Mouse (Mus musculus): ENCODE measurements around the gene Oasl1.
"Not testable (repeated sequence)": the region's sequence is repeated elsewhere in the genome, so short reads cannot be mapped to it uniquely, and the experiment has no call there.

The Oasl1 gene

DNA sequence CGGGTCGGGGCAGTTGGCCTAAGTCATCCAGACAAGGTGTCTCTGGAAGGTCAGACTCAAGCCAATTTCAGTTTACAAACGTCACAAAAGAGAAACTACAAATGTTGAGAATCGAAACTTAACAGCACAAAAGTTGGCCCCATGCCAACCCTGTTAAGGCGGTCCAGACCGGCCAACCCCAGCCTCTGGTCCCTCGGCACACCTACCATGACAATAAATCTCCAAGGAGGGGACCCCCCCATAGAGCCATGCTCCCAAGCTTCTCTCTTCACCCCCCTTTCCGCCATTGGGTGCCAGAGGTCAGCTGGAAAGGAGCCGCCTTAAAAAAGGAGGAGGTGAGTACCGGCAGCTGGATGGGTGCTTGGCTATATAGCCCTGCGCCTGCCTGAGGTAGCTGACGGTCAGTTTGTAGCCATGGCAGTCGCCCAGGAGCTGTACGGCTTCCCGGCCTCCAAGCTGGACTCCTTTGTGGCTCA, at the start of gene Oasl1:
Gene Oasl1 (plus strand): TSS at position 243 of the 476 bp plus-strand sequence.
- DNase-seq (ENCODE audit: low spot score in 2 of 2), result no peak

DNA sequence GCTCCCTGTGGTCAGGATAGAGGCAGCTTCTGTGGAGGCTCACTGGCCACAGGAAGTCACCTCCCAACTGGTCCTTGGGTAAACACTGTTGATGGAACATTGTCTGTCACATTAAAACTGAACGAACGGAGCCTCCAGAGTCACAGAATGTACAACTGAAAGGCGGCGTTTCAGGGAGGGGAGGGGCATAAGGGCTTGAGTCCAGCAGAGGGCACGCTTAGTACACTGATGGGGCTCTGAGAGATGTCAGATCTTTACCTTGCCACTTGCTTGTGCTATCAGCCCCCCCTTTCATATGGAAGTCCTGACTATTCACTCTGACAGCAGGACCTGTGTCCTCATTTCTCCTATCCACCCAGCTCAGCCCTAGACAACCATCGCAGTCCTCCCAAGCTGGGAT, 47.2 kb upstream of the Oasl1 start:
- no peak for DNase-seq (ENCODE audit: low spot score in 2 of 2)

DNA sequence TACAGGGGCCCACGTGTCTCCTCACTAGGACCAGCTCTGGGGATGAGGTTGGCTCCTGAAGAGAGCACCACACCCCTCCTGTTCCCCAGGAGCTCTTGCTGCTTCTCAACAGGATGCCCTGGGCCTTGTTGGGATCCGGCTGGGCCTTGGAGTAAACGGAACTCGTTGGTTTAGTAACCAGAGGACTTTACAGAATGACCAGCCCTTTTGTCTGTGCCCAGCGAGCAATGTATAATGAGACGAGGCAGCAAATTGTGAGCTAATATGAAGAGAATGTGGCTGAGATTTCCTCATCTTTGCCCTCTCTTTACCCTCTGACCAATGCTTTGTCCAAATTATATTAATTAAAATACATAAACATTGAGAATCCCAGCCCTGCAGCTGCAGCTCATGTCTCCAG, 46.7 kb upstream of the Oasl1 start:
- DNase-seq (ENCODE audit: low spot score in 2 of 2), result no peak

DNA sequence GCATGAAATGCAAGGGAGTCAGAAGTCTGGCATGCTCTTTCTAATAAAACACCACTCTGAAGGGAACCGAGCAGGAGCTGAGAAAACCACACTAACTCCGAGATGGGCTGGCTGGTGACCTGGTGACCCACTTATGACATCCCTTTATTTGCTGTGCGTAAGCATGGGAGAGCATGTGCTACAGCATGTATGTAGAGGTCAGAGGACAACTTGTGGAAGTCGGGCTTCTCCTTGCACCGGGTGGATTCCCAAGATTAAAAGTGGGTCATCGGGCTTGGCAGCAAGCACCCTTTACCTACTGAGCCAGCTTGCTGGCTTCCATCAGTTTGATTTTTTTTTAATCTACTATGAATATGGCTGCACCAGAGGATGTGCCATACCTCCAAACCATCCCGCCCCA, 45.6 kb upstream of the Oasl1 start:
- no peak for DNase-seq (ENCODE audit: low spot score in 2 of 2)

DNA sequence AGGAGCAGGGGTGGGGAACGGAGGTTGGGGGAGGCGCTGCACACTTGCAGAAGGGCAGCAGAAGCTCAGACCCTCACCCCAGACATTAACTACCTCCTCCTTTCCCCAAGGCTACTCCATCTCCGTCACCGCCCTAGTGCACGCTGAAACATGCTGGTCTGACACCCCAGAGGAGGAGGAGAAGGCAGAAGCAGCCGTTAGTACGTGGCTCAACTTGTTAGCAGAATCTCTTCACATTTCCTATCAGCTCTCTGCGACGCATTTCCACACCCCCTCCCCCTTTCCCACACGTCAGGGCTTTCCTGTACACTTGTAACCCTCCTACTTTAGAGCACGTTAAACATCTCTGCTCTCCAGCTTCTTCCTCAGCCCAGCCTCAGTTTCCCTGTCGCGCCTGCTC, 43.6 kb upstream of the Oasl1 start:
- DNase-seq (ENCODE audit: low spot score in 2 of 2), result no peak

DNA sequence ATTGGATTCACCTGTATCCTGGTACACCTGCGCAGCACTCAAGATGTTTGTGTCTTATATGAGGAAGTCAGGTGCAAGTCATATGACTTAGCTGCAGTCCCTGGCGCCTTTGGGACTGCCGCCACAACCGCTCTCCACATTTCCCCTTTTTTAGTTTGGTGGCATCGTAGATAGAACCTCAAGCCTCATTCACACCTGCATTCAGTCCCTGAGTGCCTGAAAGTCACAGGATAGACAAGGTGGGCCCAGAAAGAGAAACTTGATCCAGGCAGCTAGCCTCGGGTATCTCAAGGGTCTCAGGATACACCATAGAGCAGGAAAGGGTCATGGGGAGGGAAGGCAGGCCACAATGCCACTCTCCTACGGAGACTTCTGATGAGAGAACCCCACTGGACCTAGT, 40.7 kb upstream of the Oasl1 start:
- DNase-seq (ENCODE audit: low spot score in 2 of 2), result not testable (repeated sequence)

DNA sequence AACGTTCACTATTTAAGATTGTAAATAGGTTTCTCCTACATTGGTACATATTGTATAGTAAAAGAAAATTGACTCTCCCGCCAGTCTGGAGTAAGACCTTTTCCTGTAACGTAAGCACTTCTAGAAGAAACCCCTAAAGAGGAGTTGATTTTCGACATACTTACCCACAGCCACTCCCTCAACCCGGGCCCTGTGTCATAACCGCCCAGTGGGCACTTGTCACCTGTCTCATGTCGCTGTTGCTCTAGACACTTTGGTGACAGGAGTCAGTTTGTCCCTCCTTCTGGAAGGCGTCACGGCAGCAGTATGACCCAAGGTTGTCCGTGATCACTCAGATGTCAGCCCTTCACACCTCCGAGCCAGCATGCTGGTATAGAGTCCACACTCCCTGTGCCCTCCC, 40.0 kb upstream of the Oasl1 start:
- DNase-seq (ENCODE audit: low spot score in 2 of 2), result no peak

DNA sequence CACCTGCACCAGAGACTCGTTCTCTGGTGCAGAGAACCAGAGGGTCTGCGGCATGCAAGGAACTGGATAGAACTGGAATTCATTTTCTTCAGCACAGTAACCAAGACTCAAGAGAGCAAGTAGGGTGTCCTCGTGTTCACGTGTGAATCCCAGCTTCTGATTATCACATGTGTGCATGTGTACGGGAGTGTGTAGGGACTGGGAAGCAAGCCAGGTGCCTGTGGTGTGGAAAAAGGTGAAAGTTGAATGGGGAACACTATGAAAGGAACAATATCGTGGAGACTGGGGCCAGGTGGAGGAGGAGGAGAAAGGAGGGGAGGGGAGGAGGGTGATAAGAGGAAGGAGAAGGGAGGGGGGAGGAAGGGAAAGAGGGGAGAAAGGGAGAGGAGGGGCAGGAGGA, 36.2 kb upstream of the Oasl1 start:
- no peak for DNase-seq (ENCODE audit: low spot score in 2 of 2)

DNA sequence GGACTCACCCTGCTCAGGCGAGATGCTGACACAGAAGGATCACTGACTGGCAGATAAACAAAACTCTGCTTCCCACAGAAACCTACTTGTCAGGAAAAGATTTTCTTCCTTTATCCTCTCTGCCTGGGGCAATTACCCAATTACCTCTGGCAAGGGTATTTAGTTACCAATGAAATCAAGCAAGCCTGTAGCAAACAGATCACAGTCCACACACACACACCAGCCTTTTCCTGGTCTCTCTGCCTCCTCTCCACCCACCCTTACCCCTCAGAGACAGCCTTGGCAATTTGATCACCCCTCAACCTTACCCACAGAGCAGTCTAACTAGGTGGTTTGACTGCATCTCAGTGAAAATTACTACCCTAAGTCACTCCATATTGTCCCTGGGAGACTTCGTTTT, 34.0 kb upstream of the Oasl1 start:
- DNase-seq (ENCODE audit: low spot score in 2 of 2), result no peak

DNA sequence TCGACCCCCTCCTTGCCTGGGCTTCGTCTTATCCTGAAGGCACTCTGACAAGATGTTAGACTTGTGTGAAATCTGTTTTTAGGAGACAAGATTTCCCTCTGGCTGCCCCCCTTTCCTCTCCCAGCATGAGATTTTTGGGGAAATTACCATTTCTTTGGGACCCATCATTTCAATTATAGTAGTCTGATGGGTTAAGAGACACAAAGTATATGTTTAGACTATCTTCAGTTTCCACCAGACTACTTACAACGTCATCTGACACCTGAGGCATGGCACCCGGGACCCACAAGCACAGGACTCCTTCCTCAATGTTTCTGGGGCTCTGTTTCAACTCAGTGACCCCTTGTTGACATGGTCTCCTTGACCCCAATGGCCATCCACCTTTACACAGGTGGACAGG, 27.5 kb upstream of the Oasl1 start:
- DNase-seq (ENCODE audit: low spot score in 2 of 2), result no peak

DNA sequence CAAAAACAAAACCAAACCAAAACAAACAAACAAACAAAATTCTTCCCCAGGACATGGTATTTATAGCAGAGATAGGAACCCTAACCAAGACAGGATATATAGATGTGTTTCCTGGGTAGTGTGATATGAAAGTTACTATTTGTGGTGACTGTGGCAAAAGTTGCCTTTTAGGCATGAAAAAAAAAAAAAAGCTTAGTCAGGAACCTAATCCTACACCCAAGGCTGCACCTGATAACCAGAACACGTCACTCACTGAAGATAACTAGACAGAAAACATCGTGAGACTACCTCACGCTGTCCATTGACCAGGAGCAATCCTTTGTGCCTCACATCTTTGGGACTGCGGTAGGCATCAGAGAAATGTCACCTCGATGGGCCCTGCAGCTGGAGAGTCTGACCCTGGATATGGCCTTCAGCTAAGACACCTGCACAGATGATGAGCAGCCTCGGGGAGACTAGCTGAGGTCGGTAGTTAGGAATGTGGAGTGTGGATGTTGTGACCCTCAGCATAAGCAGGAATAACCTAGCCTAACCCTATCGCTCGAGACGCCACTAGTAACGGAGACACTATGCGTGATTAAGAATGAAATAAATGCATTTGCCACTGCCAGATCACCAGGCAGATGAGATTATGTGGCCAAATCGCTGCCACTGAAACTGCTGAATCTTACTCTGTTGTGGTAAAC, 26.2 kb upstream of the Oasl1 start, which contains the start of gene Oasl2:
Gene Oasl2 (plus strand): TSS at position 249 of the 686 bp plus-strand sequence.
- DNase-seq (ENCODE audit: low spot score in 2 of 2), result no peak

DNA sequence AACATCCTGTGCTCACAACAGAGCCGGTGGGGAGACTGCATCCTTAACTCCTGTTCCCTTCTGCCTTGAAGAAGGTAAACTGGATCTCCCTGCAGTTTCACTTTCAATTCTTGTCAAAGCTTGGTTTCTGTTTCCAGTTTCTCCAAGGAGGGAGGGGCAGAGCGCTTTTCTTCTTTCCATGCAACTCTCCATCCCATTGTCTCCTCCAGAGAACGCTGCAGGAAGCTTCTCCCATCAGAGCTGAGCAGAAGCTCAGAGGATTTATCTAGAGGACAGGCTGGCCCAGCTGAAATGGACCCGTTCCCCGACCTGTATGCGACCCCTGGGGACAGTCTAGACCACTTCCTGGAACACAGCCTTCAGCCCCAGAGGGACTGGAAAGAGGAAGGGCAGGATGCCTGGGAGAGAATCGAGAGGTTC, 25.7 kb upstream of the Oasl1 start:
- no peak for DNase-seq (ENCODE audit: low spot score in 2 of 2)

DNA sequence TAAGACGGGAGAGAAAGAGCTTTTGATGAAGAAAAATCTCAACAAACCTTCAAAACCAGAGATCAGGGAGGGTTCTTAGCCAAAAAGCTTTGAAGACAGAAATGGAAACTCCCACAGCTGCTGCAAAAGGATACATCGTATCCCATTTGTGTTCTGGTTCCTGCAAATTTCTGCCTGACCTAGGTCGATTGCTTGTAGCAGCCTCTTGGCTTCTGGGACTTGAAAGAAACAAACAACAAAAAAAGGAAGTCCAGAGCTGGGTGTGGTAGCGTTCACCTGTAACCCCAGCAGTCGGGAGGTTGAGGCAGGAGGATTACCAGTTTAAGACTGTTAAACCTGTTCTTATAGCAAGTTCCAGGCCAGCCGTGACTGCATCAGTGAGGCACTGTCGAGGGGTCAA, 24.2 kb upstream of the Oasl1 start:
- no peak for DNase-seq (ENCODE audit: low spot score in 2 of 2)

DNA sequence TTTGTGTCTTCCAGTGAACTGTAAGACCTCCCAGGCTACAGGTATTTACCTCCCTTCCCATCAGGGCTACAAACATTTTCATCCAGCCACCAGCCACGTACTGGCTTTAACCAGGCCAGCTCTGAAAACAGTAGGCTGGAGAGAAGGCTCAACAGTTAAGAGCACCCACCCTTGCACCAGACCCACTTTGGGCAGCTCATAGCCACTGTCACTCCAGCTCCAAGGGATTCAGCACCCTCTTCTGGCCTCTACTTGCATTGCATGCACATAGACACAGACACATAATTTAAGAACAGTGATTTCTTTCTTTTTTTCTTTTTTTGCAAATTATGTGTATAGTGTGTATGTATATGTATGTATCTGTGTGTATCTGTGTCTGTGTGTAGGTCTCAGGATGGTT, 20.6 kb upstream of the Oasl1 start:
- peak; percentile 9 to 50 for DNase-seq (ENCODE audit: low spot score in 2 of 2)

DNA sequence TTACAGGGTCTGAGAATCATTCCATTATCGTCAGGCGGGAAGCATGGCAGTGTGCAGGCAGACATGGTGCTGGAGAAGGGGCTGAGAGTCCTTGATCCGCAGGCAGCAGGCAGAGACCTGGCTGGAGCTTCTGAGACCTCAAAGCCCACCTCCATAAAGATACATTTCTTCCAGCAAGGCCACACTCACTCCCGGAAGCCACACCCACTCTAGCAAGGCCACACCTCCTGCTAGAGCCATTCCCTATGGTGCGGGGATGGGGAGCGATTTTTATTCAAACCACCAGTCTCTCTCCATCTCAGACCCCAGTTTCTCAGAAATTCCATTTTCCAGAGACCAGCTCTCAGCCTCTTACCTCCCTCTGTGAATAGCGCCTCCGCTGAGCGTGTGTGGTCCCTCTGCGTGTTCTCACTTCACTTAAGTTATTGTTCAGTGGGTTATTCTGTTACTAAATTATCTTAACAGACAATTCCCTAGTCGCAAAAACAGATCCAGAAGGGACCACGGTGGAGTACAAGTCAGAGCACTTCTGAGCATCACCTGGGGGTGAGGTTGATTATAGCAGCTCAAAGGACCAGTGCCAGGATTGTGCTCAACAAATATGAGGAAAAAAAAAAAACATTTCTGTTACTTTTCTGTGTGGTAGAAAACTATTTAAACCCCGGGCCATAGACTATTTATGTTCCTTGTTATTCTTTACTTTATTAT, 14.3 kb upstream of the Oasl1 start:
- no peak for DNase-seq (ENCODE audit: low spot score in 2 of 2)

DNA sequence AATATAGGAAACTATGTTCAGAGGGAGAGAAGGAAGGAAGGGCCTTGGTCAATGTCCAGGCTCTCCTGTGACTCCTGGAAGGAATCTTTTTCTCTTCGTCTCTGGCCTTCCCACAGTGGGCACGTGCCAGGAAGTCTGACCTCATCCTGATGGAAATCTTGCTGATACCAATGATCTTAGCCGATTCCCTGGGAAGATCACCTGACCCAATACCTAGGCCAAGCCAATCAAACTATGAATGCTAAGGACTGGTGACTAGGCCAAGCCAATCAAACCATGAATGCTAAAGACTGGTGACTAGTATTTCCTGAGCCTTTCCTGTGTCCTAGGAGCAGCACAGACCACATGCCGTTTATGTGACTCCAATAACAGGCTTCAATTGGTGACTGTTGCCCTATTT, 9.4 kb upstream of the Oasl1 start:
- no peak for DNase-seq (ENCODE audit: low spot score in 2 of 2)

DNA sequence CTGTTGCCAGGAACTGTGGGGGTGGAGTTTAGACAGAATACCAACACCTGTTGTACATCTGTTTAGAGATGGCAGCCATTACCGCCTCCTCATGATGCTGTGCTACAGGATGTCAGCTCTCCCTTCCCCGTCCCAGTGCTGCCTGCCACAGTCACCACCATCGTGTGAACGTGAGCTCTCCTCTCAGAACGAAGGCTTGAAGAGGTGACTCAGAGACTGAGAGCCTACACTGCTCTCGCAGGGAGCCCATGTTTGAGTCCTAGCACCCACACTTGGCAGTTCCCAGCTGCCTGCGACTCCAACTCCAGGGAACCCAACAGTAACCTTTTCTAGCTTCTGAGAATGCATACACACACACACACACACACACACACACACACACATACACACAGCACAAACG, 8.2 kb upstream of the Oasl1 start:
- peak in 1 of 2 experiments; percentile 11 for DNase-seq (ENCODE audit: low spot score in 2 of 2)

DNA sequence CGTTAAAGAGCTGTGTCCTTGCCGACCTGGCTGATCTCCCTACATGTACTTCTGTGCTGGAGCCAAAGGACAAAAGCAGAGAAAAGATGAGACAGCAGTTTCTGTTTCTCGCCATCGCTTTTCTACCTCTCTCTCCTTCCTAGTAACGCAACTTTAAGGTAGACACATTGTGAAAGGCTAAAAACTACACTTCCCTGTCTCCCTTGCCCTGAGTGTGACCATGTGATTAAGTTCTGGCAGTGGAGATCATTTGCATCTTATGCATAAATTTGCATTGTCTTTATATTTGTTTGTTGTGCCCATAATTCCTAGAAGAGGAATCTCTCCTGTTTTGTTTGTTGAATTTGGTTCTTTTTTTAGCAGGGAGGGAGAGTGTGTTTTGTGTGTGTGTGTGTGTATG, 7.2 kb upstream of the Oasl1 start:
- DNase-seq (ENCODE audit: low spot score in 2 of 2), result no peak

DNA sequence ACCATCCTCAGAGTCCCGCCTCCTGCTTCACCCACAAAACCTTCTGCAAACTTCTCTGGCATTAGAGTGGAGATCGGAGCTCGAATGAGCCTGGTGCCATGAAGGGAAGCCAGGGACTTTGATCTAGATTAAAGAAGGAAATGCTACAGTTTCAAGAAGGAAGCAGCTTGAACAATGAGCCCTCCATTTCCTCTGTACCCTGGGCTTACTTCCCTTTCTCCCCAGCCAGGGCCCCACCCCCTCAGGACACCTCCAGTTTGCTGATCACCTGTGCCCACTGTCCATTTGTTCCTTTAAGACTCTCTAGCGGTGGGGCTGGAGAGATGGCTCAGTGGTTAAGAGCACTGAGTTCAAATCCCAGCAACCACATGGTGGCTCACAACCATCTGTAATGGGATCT, 6.3 kb upstream of the Oasl1 start:
- DNase-seq (ENCODE audit: low spot score in 2 of 2), result no peak

DNA sequence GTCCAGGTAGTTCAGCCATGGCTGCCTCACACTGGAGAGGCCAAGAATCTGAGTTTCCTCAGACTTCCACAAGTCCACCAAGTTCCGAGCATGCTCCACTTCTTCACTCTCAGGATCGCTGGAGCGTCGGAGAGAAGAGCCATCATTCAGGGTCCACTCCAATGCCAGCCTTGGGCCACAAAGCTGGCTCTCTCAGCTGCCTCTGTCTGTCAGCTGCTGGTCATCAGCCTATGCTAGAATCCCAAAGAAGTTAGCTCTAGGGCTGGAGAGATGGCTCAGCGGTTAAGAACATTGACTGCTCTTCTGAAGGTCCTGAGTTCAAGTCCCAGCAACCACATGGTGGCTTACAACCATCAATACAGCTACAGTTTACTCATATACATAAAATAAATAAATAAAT, 5.7 kb upstream of the Oasl1 start:
- not testable (repeated sequence) for DNase-seq (ENCODE audit: low spot score in 2 of 2)

DNA sequence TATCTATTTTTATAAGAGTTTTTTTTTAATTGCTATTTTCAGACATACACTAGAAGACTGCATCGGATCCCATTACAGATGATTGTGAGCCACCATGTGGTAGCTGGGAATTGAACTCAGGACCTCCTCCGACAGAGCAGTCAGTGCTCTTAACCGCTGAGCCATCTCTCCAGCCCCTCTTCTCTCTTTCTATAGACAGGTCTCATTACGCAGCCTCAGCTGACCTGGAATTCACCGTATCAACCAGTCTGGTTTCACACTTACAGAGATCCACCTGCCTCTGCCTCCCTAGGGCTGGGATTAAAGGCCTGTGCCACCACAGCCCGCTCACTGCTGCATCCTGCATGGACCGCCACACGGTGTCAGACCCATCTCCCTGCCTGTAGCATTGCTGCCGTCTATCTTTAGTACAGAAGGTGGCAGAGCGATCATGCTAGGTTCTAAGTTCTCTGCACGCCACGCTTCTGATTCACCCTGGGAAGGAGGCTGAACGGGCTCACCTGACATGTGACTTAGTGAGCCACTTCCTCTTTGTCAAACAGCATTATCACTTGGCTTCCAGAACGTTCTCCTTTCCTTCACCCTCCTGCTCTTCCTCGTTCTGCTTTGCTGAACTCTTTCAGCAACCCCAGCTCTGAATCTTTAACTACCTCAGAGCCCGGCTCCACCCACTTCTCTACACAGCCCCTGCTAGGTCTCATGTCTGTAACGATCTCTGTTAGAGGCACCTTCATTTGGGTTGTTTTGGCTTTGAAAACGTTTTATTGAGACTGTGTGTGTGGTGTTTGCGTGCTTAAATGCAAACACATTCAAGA, 1.3 kb upstream of the Oasl1 start:
- peak; percentile 61 to 66 for DNase-seq (ENCODE audit: low spot score in 2 of 2)

DNA sequence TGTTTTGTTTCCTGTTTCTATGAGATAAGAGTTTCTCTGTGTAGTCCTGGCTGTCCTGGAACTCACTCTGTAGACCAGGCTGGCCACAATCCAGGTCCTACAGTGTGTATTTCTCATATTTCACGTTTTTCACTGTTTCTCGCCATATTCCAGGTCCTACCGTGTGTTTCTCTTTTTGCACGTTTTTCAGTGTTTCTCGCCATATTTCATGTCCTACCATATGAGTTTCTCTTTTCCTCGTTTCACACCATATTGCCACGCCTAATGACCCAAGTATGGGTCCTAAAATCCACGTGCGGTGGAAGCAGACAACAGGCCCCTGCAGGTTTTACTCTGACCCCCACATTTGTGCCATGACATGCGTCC, 691 bp upstream of the Oasl1 start:
- no peak for DNase-seq (ENCODE audit: low spot score in 2 of 2)
